Mouse (Mus musculus) hematopoietic multipotent progenitor cell, adult 10-12 weeks (in vitro differentiated cells): ENCODE data around the gene Gm8356. TPM values are rescaled to one million over a fixed set of nuclear protein-coding genes. Genes with fewer than 3 reads are reported as not detected.

ENCODE experiments used
- polyA plus RNA-seq: library from polyadenylated mRNA; stranded (reverse); fragments of >175 nt; gene quantifications from 2 replicates; pipeline ENCODE4 v1.2.3, GENCODE M21; 2012; ENCODE audit warnings: low replicate concordance

The Gm8356 gene
- polyA plus RNA-seq: not detected in 2 replicates

GRCm38 (mm10) chr14:6537190-6537589 is at the start of gene Gm8356:
Gm8356 (minus strand) TSS chr14:6537290.

Other genes with a start within 250 kb of the Gm8356 start
- gene Gm21103, start 232.4 kb downstream of the Gm8356 start, polyA plus RNA-seq: not detected in 2 replicates
- not detected in 2 replicates for gene Gm3618, start 193.6 kb downstream of the Gm8356 start, polyA plus RNA-seq
- not detected in 2 replicates for gene Gm16440, start 147.0 kb downstream of the Gm8356 start, polyA plus RNA-seq
- gene Gm3591, start 124.8 kb downstream of the Gm8356 start, polyA plus RNA-seq: not detected in 2 replicates
- not detected in 2 replicates for gene Gm3594, start 92.7 kb downstream of the Gm8356 start, polyA plus RNA-seq
- gene Gm3629, start 53.3 kb upstream of the Gm8356 start, polyA plus RNA-seq: not detected in 2 replicates
- gene Gm3460, start 85.1 kb upstream of the Gm8356 start, polyA plus RNA-seq: not detected in 2 replicates
- gene Gm10251, start 146.9 kb upstream of the Gm8356 start, polyA plus RNA-seq: not detected in 2 replicates
- 0.07 TPM in 1 of 2 replicates, not detected in the other for gene Gm8050, start 183.0 kb upstream of the Gm8356 start, polyA plus RNA-seq
- 0.26 TPM in 1 of 2 replicates, not detected in the other for gene Gm3636, start 205.0 kb upstream of the Gm8356 start, polyA plus RNA-seq
- not detected in 2 replicates for gene Gm8362, start 237.1 kb upstream of the Gm8356 start, polyA plus RNA-seq